Mouse (Mus musculus) neural tube, embryonic 12.5 days (tissue): Measurements from ENCODE around the gene Lhfpl2. TPM values are rescaled to one million over a fixed set of nuclear protein-coding genes. Genes with fewer than 3 reads are reported as not detected.

Experiments
- ATAC-seq: fragments of 200-750 bp; cut with Nextera tagmentation; 2 replicates; pipeline ENCODE4 v1.8.0; 2017; ENCODE audit warnings: low read depth, mild to moderate bottlenecking, moderate TSS enrichment, moderate library complexity; ENCODE audit not compliant: low FRiP score
- H3K27ac ChIP-seq: fragments of 300-500 bp; sonication (generic); 2 replicates; pipeline ENCODE4 v1.5.1; 2016
- H3K27me3 ChIP-seq: fragments of 300-500 bp; sonication (generic); replicated peaks from 2 replicates; pipeline ENCODE4 v1.6.1; 2016; ENCODE audit warnings: mild to moderate bottlenecking
- H3K36me3 ChIP-seq: fragments of 300-500 bp; sonication (generic); 2 replicates; pipeline ENCODE4 v1.6.1; 2016; ENCODE audit warnings: mild to moderate bottlenecking
- H3K4me1 ChIP-seq: fragments of 300-500 bp; sonication (generic); 2 replicates; pipeline ENCODE4 v1.6.1; 2016
- H3K4me2 ChIP-seq: fragments of 300-500 bp; sonication (generic); replicated peaks from 2 replicates; pipeline ENCODE4 v1.6.1; 2016; ENCODE audit warnings: mild to moderate bottlenecking
- H3K4me3 ChIP-seq: fragments of 300-500 bp; sonication (generic); 2 replicates; pipeline ENCODE4 v1.5.1; 2016
- H3K9ac ChIP-seq: fragments of 300-500 bp; sonication (generic); 2 replicates; pipeline ENCODE4 v1.6.1; 2016; ENCODE audit warnings: mild to moderate bottlenecking
- H3K9me3 ChIP-seq: fragments of 300-500 bp; sonication (generic); 2 replicates; pipeline ENCODE4 v1.6.1; 2016; ENCODE audit warnings: mild to moderate bottlenecking
- WGBS: fragments of 180-500 bp; shearing (Covaris S2); methylation state at CpG from one replicate; pipeline ENCODE4 v1.1.7; 2016; 5-methylcytosine and 5-hydroxymethylcytosine counted together
- polyA plus RNA-seq: library from polyadenylated mRNA; unstranded; fragments of >200 nt; fragmentation: Nextera tagmentation; extraction: Ambion mirVana; gene quantifications from 2 replicates; pipeline ENCODE4 v1.2.1, GENCODE M21; 2016

Gene Lhfpl2
- polyA plus RNA-seq, 1 experiment from 2014 or later: 24.2 TPM

GRCm38 (mm10) chr13:94089286-94089685 lies 31.7 kb downstream of the Lhfpl2 start:
- ATAC-seq: no peak
- no peak overlapping the region for H3K4me2 ChIP-seq
- 0 out of 2 replicates have a peak, but pooled peaks cover under 1% of the 10 kb centered on the region for H3K4me1 ChIP-seq
- no peaks in the 10 kb centered on the region; the same call in 1 of the 2 replicates for H3K27me3 ChIP-seq
- H3K9me3 ChIP-seq: no peaks in the 10 kb centered on the region
- H3K27ac ChIP-seq: no peak overlapping the region
- no peak overlapping the region for H3K9ac ChIP-seq
- H3K4me3 ChIP-seq: no peak overlapping the region
- WGBS: 49% methylated on average over 9 of the region's 9 CpGs
- H3K36me3 ChIP-seq: no peaks in the 10 kb centered on the region

- H3K27ac ChIP-seq: no peak overlapping the region
- H3K27me3 ChIP-seq: no peaks in the 10 kb centered on the region; the same call in 1 of the 2 replicates
- ATAC-seq: no peak
- no peaks in the 10 kb centered on the region for H3K4me1 ChIP-seq
- H3K4me2 ChIP-seq: no peak overlapping the region
- no peak overlapping the region for H3K4me3 ChIP-seq
- no peak overlapping the region for H3K9ac ChIP-seq
- no peaks in the 10 kb centered on the region for H3K9me3 ChIP-seq
- 45% methylated on average over 2 of the region's 2 CpGs for WGBS
- H3K36me3 ChIP-seq: no peaks in the 10 kb centered on the region
These were observed 33.8 kb downstream of the Lhfpl2 start for GRCm38 (mm10) chr13:94091366-94091765.

GRCm38 (mm10) chr13:94094176-94094575 lies 36.6 kb downstream of the Lhfpl2 start:
- no peak overlapping the region for H3K9ac ChIP-seq
- peaks cover 5% of the 10 kb centered on the region; the same call in 1 of the 2 replicates for H3K27me3 ChIP-seq
- WGBS: 89% methylated on average over 4 of the region's 4 CpGs
- ATAC-seq: no peak
- 0 out of 2 replicates have a peak, but pooled peaks cover 6% of the 10 kb centered on the region for H3K4me1 ChIP-seq
- H3K27ac ChIP-seq: no peak overlapping the region
- H3K36me3 ChIP-seq: no peaks in the 10 kb centered on the region
- no peak overlapping the region for H3K4me3 ChIP-seq
- no peak overlapping the region for H3K4me2 ChIP-seq
- H3K9me3 ChIP-seq: no peaks in the 10 kb centered on the region

GRCm38 (mm10) chr13:94094625-94095024 lies 37.0 kb downstream of the Lhfpl2 start:
- H3K9ac ChIP-seq: no peak overlapping the region
- H3K4me2 ChIP-seq: no peak overlapping the region
- H3K4me3 ChIP-seq: no peak overlapping the region
- no peaks in the 10 kb centered on the region for H3K9me3 ChIP-seq
- H3K36me3 ChIP-seq: no peaks in the 10 kb centered on the region
- 0 out of 2 replicates have a peak, but pooled peaks cover 5% of the 10 kb centered on the region for H3K27me3 ChIP-seq
- H3K4me1 ChIP-seq: 0 out of 2 replicates have a peak, but pooled peaks cover 6% of the 10 kb centered on the region
- H3K27ac ChIP-seq: no peak overlapping the region
- 65% methylated on average over 3 of the region's 3 CpGs for WGBS
- ATAC-seq: no peak

GRCm38 (mm10) chr13:94095202-94095601 lies 37.6 kb downstream of the Lhfpl2 start:
- no peak overlapping the region for H3K27ac ChIP-seq
- H3K27me3 ChIP-seq: 0 out of 2 replicates have a peak, but pooled peaks cover 5% of the 10 kb centered on the region
- no peak overlapping the region for H3K4me2 ChIP-seq
- no peaks in the 10 kb centered on the region for H3K9me3 ChIP-seq
- no peaks in the 10 kb centered on the region for H3K36me3 ChIP-seq
- H3K9ac ChIP-seq: no peak overlapping the region
- H3K4me1 ChIP-seq: 0 out of 2 replicates have a peak, but pooled peaks cover 9% of the 10 kb centered on the region
- ATAC-seq: no peak
- H3K4me3 ChIP-seq: no peak overlapping the region

GRCm38 (mm10) chr13:94097667-94098066 lies 40.1 kb downstream of the Lhfpl2 start:
- no peak overlapping the region for H3K4me2 ChIP-seq
- ATAC-seq: no peak
- no peak overlapping the region for H3K27ac ChIP-seq
- H3K9ac ChIP-seq: no peak overlapping the region
- H3K9me3 ChIP-seq: no peaks in the 10 kb centered on the region
- 0 out of 2 replicates have a peak, but pooled peaks cover 9% of the 10 kb centered on the region for H3K4me1 ChIP-seq
- WGBS: 65% methylated on average over 2 of the region's 2 CpGs
- H3K4me3 ChIP-seq: no peak overlapping the region
- 0 out of 2 replicates have a peak, but pooled peaks cover 5% of the 10 kb centered on the region for H3K27me3 ChIP-seq
- no peaks in the 10 kb centered on the region for H3K36me3 ChIP-seq

GRCm38 (mm10) chr13:94098369-94099084 lies 40.9 kb downstream of the Lhfpl2 start:
- WGBS: 74% methylated on average over 16 of the region's 16 CpGs
- H3K27me3 ChIP-seq: 0 out of 2 replicates have a peak, but pooled peaks cover 5% of the 10 kb centered on the region
- no peak overlapping the region for H3K4me3 ChIP-seq
- H3K9ac ChIP-seq: no peak overlapping the region
- no peak for ATAC-seq
- no peaks in the 10 kb centered on the region for H3K9me3 ChIP-seq
- H3K4me1 ChIP-seq: 0 out of 2 replicates have a peak, but pooled peaks cover 9% of the 10 kb centered on the region
- H3K4me2 ChIP-seq: no peak overlapping the region
- no peaks in the 10 kb centered on the region for H3K36me3 ChIP-seq
- no peak overlapping the region for H3K27ac ChIP-seq

GRCm38 (mm10) chr13:94099087-94099486 lies 41.5 kb downstream of the Lhfpl2 start:
- ATAC-seq: no peak
- Histone ChIP-seq H3K36me3 (no peaks in the 10 kb centered on the region), H3K9ac (no peak overlapping the region), H3K4me2 (no peak overlapping the region), H3K4me1 (0 out of 2 replicates have a peak, but pooled peaks cover 9% of the 10 kb centered on the region), H3K27me3 (0 out of 2 replicates have a peak, but pooled peaks cover 5% of the 10 kb centered on the region), H3K9me3 (no peaks in the 10 kb centered on the region), H3K27ac (no peak overlapping the region), H3K4me3 (no peak overlapping the region)
- WGBS: 91% methylated on average over 10 of the region's 10 CpGs

GRCm38 (mm10) chr13:94100361-94100760 lies 42.8 kb downstream of the Lhfpl2 start:
- Histone ChIP-seq H3K9me3 (no peaks in the 10 kb centered on the region), H3K36me3 (no peaks in the 10 kb centered on the region), H3K27ac (no peak overlapping the region), H3K4me1 (0 out of 2 replicates have a peak, but pooled peaks cover 9% of the 10 kb centered on the region), H3K4me3 (no peak overlapping the region), H3K4me2 (no peak overlapping the region), H3K9ac (no peak overlapping the region), H3K27me3 (0 out of 2 replicates have a peak, but pooled peaks cover 5% of the 10 kb centered on the region)
- WGBS: 83% methylated on average over 3 of the region's 3 CpGs
- ATAC-seq: no peak

GRCm38 (mm10) chr13:94101020-94101571 lies 43.5 kb downstream of the Lhfpl2 start:
- Histone ChIP-seq H3K36me3 (no peaks in the 10 kb centered on the region), H3K27ac (no peak overlapping the region), H3K9ac (no peak overlapping the region), H3K9me3 (no peaks in the 10 kb centered on the region), H3K27me3 (0 out of 2 replicates have a peak, but pooled peaks cover 5% of the 10 kb centered on the region), H3K4me2 (no peak overlapping the region), H3K4me1 (0 out of 2 replicates have a peak, but pooled peaks cover 9% of the 10 kb centered on the region), H3K4me3 (no peak overlapping the region)
- no peak for ATAC-seq
- 79% methylated on average over 10 of the region's 10 CpGs for WGBS

- H3K27me3 ChIP-seq: no peaks in the 10 kb centered on the region
- ATAC-seq: no peak
- 0 out of 2 replicates have a peak, but pooled peaks cover 1% of the 10 kb centered on the region for H3K4me1 ChIP-seq
- no peak overlapping the region for H3K27ac ChIP-seq
- no peak overlapping the region for H3K4me2 ChIP-seq
- H3K9me3 ChIP-seq: no peaks in the 10 kb centered on the region
- no peak overlapping the region for H3K9ac ChIP-seq
- 87% methylated on average over 8 of the region's 8 CpGs for WGBS
- no peaks in the 10 kb centered on the region for H3K36me3 ChIP-seq
- no peak overlapping the region for H3K4me3 ChIP-seq
These were observed 47.4 kb downstream of the Lhfpl2 start for GRCm38 (mm10) chr13:94104866-94105475.

GRCm38 (mm10) chr13:94106431-94106830 lies 48.8 kb downstream of the Lhfpl2 start:
- Histone ChIP-seq H3K36me3 (no peaks in the 10 kb centered on the region), H3K9ac (no peak overlapping the region), H3K4me1 (no peaks in the 10 kb centered on the region), H3K9me3 (no peaks in the 10 kb centered on the region), H3K4me2 (no peak overlapping the region), H3K4me3 (no peak overlapping the region), H3K27ac (no peak overlapping the region), H3K27me3 (no peaks in the 10 kb centered on the region)
- ATAC-seq: no peak
- 82% methylated on average over 8 of the region's 8 CpGs for WGBS
